Mouse (Mus musculus): ENCODE data around the gene Snapc2. TPM values are rescaled to one million over a fixed set of nuclear protein-coding genes. Genes with fewer than 3 reads are reported as not detected.

Gene Snapc2
- polyA plus RNA-seq, 1 experiment from 2014 or later, result 61.9 TPM

DNA sequence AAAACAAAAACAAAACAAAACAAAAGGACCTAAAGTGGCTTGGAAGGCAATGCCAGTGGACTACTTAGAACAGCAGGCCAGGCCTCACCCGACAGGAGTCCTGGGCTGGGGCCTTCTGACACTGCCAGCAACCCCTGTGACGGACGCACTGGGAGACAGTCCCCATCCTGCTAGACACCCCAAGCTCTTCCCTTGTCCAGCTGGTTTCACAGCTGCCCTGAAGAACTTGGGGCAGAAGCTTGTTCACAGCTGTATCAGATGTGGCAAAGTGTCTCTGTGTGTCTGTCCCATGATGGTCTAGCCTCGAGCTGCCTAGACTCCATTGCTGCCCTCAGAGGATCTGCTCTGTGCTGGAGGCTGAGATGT, 6.9 kb downstream of the Snapc2 start:
- Histone ChIP-seq H3K27ac (ENCODE audit: low read length) (peak overlapping the region; percentile 61), H3K4me3 (ENCODE audit: low read length) (no peak overlapping the region), H3K27me3 (ENCODE audit: insufficient read depth, low read length) (no peaks in the 10 kb centered on the region), H3K9ac (replicated peaks; ENCODE audit: low read length) (peak overlapping the region; percentile 49; the same call in 1 of the 2 replicates), H3K36me3 (ENCODE audit: insufficient read depth, low read length) (peaks cover 67% of the 10 kb centered on the region), H3K9me3 (ENCODE audit: low read length) (no peaks in the 10 kb centered on the region), H3K4me2 (replicated peaks; ENCODE audit: low read depth, low read length) (no peak overlapping the region), H3K4me1 (ENCODE audit: insufficient read depth, low read length) (peaks cover 20% of the 10 kb centered on the region)
- no peak for ATAC-seq (ENCODE audit: low FRiP score, low TSS enrichment)
- WGBS, result 81% methylated on average over 4 of the region's 4 CpGs

DNA sequence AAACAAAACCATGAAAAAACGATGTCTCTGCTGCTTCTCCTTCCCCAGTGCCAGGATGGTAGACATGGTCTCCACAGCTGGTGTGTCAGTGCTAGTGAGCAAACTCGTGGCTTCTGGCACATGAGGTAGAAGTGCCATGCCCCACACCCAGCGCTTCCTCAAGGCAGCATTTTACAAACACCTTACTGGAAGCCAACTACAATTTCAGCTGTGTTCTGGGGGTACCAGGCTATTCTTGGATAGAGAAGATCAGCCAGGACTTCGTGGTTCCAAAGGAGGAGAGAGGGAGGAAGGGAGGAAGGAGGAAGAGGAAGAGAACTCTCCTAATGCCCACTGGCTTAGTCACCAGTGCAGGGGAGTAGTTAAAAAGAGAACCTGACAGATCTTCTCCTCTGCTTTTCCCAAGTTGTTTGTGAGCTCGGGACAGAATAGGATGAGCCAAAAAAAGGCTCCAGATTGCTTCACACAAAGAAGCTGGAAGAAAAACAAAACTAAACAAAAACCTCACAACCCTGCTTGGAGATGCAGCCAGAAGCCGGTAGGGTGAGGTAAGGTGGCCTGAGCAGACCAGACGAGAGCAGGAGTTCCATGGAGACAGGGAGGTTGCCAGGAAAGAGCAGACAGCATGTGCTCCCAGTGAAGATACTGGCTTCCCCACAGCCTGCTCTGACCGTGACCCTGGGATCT, 10.4 kb downstream of the Snapc2 start:
- ATAC-seq (ENCODE audit: low FRiP score, low TSS enrichment), result no peak
- WGBS, result 85% methylated on average over 8 of the region's 8 CpGs

DNA sequence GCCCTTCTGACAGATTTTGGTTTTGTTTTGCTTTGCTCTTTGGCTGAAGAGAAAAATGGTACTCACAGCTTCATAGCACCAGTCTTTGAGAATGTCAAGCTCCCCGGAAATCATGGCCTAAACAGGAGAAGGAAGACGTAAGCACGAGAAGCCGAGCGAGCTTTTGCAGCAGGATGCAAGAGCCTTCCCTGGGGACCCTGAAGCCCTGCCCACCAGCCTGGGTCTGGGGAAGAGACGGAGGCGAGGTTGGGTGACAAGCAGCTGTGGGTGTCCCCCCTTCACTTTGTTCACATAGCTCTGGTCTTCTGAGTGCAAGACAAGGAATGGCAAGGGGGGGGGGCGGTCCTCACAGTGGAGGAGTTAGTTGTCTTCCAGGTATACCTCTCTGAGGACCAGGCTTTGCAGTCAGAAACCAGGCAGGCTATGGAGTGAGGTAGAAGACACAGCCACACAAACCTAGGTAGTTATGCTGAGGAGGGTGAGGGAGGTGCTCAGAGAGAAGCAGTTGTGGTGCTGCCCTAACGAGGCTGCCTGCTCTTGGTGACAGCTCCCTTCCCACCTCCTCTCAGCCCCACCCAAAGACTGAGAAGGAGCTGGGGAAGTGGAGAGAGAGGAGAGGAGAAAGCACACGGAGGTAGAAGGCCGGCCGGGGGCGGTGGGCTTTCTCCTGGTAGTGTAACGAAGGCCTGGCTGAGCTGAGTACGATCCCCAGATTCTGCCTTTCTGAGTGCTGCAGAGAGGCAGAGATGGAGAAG, 12.5 kb downstream of the Snapc2 start:
- Histone ChIP-seq H3K4me3 (ENCODE audit: low read length) (no peak overlapping the region), H3K9me3 (ENCODE audit: low read length) (no peaks in the 10 kb centered on the region), H3K27ac (ENCODE audit: low read length) (no peak overlapping the region), H3K9ac (replicated peaks; ENCODE audit: low read length) (no peak overlapping the region), H3K4me1 (ENCODE audit: insufficient read depth, low read length) (no peaks in the 10 kb centered on the region), H3K27me3 (ENCODE audit: insufficient read depth, low read length) (no peaks in the 10 kb centered on the region), H3K4me2 (replicated peaks; ENCODE audit: low read depth, low read length) (no peak overlapping the region), H3K36me3 (ENCODE audit: insufficient read depth, low read length) (peaks cover 85% of the 10 kb centered on the region)
- WGBS, result 91% methylated on average over 15 of the region's 15 CpGs
- ATAC-seq (ENCODE audit: low FRiP score, low TSS enrichment), result no peak

More for the DNA sequence above, 10.4 kb downstream of the Snapc2 start:
- Histone ChIP-seq H3K9me3 (ENCODE audit: low read length) (no peaks in the 10 kb centered on the region), H3K9ac (replicated peaks; ENCODE audit: low read length) (no peak overlapping the region), H3K36me3 (ENCODE audit: insufficient read depth, low read length) (peaks cover 77% of the 10 kb centered on the region), H3K27ac (ENCODE audit: low read length) (no peak overlapping the region), H3K27me3 (ENCODE audit: insufficient read depth, low read length) (no peaks in the 10 kb centered on the region), H3K4me2 (replicated peaks; ENCODE audit: low read depth, low read length) (no peak overlapping the region), H3K4me1 (ENCODE audit: insufficient read depth, low read length) (peaks cover 7% of the 10 kb centered on the region; the same call in 1 of the 2 replicates), H3K4me3 (ENCODE audit: low read length) (no peak overlapping the region)

DNA sequence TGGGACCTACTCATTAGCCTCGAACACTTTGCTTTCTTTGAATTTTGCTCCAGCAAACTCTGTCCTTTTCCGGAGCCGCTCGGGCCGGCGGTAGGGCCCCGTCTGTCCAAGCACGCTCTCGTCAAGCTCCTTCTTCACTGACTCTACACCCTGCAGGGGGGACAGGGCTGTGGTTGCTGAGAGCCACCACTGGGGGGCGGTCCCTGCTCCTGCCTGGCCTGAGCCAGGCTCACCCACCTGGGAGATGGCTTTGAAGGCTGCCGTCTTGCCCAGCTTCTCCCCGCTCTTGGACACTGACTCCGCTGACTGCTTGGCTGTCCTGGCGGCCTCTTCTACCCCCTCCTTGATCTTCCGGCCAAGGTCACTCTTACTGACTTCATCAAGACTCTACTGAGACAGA, 14.7 kb downstream of the Snapc2 start:
- peak; percentile 70 for ATAC-seq (ENCODE audit: low FRiP score, low TSS enrichment)
- Histone ChIP-seq H3K4me2 (replicated peaks; ENCODE audit: low read depth, low read length) (no peak overlapping the region), H3K27ac (ENCODE audit: low read length) (no peak overlapping the region), H3K9me3 (ENCODE audit: low read length) (no peaks in the 10 kb centered on the region), H3K4me3 (ENCODE audit: low read length) (no peak overlapping the region), H3K4me1 (ENCODE audit: insufficient read depth, low read length) (no peaks in the 10 kb centered on the region), H3K27me3 (ENCODE audit: insufficient read depth, low read length) (no peaks in the 10 kb centered on the region), H3K36me3 (ENCODE audit: insufficient read depth, low read length) (peaks cover 72% of the 10 kb centered on the region), H3K9ac (replicated peaks; ENCODE audit: low read length) (no peak overlapping the region)
- 83% methylated on average over 15 of the region's 15 CpGs for WGBS

DNA sequence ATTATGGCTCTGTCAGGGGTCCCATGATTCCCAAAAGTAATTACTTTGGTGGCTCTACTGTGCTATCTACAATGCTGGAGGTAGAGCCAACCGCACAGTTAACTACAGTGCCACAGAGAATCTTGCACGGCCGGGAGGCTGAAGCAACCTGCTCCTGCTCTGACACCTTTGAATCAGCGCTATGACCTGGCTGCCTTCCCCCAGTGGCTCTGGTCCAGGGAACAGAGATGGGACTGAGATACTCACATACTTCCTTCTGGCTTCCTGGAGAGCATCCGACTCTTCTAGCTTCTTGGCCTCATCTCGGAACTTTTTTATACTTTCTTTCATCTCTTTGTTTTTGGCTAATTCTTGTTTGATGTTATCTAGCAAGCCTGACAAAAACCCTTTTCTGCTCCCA, 16.7 kb downstream of the Snapc2 start:
- Histone ChIP-seq H3K36me3 (ENCODE audit: insufficient read depth, low read length) (peaks cover 70% of the 10 kb centered on the region), H3K9ac (replicated peaks; ENCODE audit: low read length) (no peak overlapping the region), H3K4me1 (ENCODE audit: insufficient read depth, low read length) (peaks cover 2% of the 10 kb centered on the region; the same call in 1 of the 2 replicates), H3K4me2 (replicated peaks; ENCODE audit: low read depth, low read length) (no peak overlapping the region), H3K27me3 (ENCODE audit: insufficient read depth, low read length) (no peaks in the 10 kb centered on the region), H3K9me3 (ENCODE audit: low read length) (no peaks in the 10 kb centered on the region), H3K4me3 (ENCODE audit: low read length) (no peak overlapping the region), H3K27ac (ENCODE audit: low read length) (no peak overlapping the region)
- 94% methylated on average over 6 of the region's 6 CpGs for WGBS
- ATAC-seq (ENCODE audit: low FRiP score, low TSS enrichment), result no peak

DNA sequence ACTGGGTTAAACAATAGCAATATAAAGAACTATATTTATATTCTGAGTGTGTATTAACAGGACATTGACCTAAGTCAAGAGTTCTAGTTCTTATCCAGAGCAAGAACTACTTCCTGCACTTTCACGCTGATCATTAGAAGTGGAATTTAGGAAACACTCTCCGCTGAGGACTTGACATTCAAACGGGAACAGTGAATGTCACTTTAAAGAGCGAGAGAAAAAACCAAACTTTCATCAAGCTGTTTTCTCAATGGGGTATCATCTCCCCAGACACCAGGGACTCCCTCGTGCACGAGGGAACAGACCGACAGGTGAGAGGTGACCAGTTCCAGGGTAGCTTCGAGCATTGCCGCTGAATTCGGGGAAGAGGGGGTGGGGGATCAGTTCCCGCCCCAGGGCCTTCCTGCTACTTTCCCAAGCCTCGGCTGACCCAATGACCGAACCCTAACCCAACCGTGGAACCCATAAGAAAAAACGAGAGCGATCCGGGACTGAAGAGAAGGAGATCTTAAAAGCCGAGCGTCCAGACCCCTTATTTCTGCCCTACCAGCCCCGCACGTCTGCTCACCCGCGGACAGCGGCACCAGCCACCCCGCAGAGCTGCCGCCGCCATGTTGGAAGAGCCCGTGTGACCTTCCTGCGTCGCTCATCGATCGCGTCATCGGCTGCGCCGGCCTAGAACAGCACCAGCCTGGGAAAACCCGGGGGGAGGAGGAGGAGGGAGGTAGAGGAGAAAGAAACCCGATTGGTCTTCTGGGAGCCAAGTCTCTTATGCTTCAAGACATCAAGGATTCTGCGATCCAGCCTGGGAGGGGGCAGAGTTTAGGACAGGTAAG, 22.6 kb downstream of the Snapc2 start, which contains the start of gene Timm44:
TSS of gene Timm44 (minus strand) at position 639 of the 836 bp plus-strand sequence.
- Histone ChIP-seq H3K9me3 (ENCODE audit: low read length) (no peaks in the 10 kb centered on the region), H3K36me3 (ENCODE audit: insufficient read depth, low read length) (peaks cover 18% of the 10 kb centered on the region), H3K27ac (ENCODE audit: low read length) (peak within 1 kb of the TSS; percentile 76), H3K4me2 (replicated peaks; ENCODE audit: low read depth, low read length) (peak within 1 kb of the TSS; percentile 76), H3K4me3 (ENCODE audit: low read length) (peak within 1 kb of the TSS; percentile 94), H3K9ac (replicated peaks; ENCODE audit: low read length) (peak within 1 kb of the TSS; percentile 89), H3K27me3 (ENCODE audit: insufficient read depth, low read length) (no peaks in the 10 kb centered on the region), H3K4me1 (ENCODE audit: insufficient read depth, low read length) (peaks cover 8% of the 10 kb centered on the region)
- ATAC-seq (ENCODE audit: low FRiP score, low TSS enrichment), result peak; percentile 96
- WGBS, result under 1% methylated on average over 39 of the region's 39 CpGs

DNA sequence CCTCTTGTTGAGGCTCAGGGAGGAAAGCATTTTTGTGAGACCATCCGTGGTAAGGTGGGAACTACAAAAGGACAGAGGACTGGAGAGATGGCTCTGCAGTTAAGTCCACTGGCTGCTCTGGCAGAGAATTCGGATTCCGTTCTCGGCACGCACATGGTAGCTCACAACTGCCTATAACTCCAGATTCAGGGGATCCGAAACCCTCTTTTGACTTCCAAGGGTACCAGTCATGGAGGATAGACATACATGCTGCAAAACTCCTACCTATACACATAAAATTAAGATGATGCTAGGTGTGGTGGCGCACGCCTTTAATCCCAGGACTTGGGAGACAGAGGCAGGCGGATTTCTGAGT, 23.2 kb downstream of the Snapc2 start:
- peak overlapping the region; percentile 89 for H3K9ac ChIP-seq (replicated peaks; ENCODE audit: low read length)
- no peaks in the 10 kb centered on the region for H3K27me3 ChIP-seq (ENCODE audit: insufficient read depth, low read length)
- WGBS, result 31% methylated on average over 9 of the region's 9 CpGs
- H3K36me3 ChIP-seq (ENCODE audit: insufficient read depth, low read length), result peaks cover 16% of the 10 kb centered on the region
- no peak for ATAC-seq (ENCODE audit: low FRiP score, low TSS enrichment)
- H3K4me3 ChIP-seq (ENCODE audit: low read length), result peak overlapping the region; percentile 94
- peaks cover 8% of the 10 kb centered on the region for H3K4me1 ChIP-seq (ENCODE audit: insufficient read depth, low read length)
- peak overlapping the region; percentile 76 for H3K4me2 ChIP-seq (replicated peaks; ENCODE audit: low read depth, low read length)
- peak overlapping the region; percentile 76 for H3K27ac ChIP-seq (ENCODE audit: low read length)
- H3K9me3 ChIP-seq (ENCODE audit: low read length), result no peaks in the 10 kb centered on the region

DNA sequence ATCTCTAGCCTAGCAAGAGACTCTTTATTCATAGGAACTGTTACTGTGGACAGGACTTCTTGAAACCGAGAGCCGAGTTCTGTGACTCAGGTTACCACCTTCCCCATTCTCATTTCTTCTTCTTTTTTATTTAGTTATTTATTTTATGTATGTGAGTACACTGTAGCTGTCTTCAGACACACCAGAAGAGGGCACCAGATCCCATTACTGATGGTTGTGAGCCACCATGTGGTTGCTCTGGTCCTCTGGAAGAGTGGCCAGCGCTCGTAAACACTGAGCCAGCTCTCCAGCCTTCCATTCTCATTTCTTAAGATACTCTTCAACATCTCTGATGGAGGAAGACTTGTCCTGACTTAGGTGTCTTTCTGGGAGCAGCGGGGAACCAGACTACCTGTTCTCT, 39.9 kb downstream of the Snapc2 start:
- no peaks in the 10 kb centered on the region for H3K4me1 ChIP-seq (ENCODE audit: insufficient read depth, low read length)
- no peaks in the 10 kb centered on the region for H3K27me3 ChIP-seq (ENCODE audit: insufficient read depth, low read length)
- WGBS, result 84% methylated on average over 5 of the region's 5 CpGs
- H3K9me3 ChIP-seq (ENCODE audit: low read length), result no peaks in the 10 kb centered on the region
- peaks cover 71% of the 10 kb centered on the region for H3K36me3 ChIP-seq (ENCODE audit: insufficient read depth, low read length)
- no peak overlapping the region for H3K4me3 ChIP-seq (ENCODE audit: low read length)
- H3K27ac ChIP-seq (ENCODE audit: low read length), result no peak overlapping the region
- ATAC-seq (ENCODE audit: low FRiP score, low TSS enrichment), result no peak
- no peak overlapping the region for H3K9ac ChIP-seq (replicated peaks; ENCODE audit: low read length)
- no peak overlapping the region for H3K4me2 ChIP-seq (replicated peaks; ENCODE audit: low read depth, low read length)

DNA sequence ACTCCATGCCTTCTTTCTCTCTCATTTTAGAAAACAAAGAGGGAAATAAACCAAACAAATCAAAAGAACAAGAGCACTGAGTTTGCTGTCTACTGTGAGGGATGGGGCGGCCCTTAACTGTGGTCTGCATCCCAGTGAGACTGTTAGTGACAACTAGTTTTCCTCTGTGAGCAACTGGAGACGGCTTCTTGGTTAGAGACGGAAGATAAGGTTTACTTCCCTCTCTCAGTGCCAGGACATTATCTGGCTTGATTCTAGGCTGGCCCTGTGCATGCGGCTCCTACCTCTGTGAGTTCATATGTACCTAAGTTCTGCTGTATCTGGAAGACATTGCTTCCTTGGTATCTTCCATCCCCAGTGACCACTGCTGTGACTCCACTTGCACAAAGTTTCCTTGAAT, 44.9 kb downstream of the Snapc2 start:
- Histone ChIP-seq H3K4me2 (replicated peaks; ENCODE audit: low read depth, low read length) (no peak overlapping the region), H3K4me1 (ENCODE audit: insufficient read depth, low read length) (no peaks in the 10 kb centered on the region), H3K36me3 (ENCODE audit: insufficient read depth, low read length) (peaks cover 82% of the 10 kb centered on the region), H3K27ac (ENCODE audit: low read length) (no peak overlapping the region), H3K9ac (replicated peaks; ENCODE audit: low read length) (no peak overlapping the region), H3K9me3 (ENCODE audit: low read length) (no peaks in the 10 kb centered on the region), H3K4me3 (ENCODE audit: low read length) (no peak overlapping the region), H3K27me3 (ENCODE audit: insufficient read depth, low read length) (no peaks in the 10 kb centered on the region)
- no peak for ATAC-seq (ENCODE audit: low FRiP score, low TSS enrichment)
- WGBS, result 94% methylated on average over 4 of the region's 4 CpGs
